ENCODE assay signal across 9 mouse cellular contexts in genomic region chr7:141612791-141613190, GRCm38 (mm10). TPM values are rescaled to one million over a fixed set of nuclear protein-coding genes. Genes with fewer than 3 reads are reported as not detected.
DNase-seq lines count a peak whose midpoint lies in the region; ATAC-seq lines count a peak whose summit lies in the region.
"Had no signal": no experiment of that assay in that cellular context is flagged by ENCODE, and none has a peak within 500 bp of the region (broad histone marks: within the 10 kb centered on the region; RNA-seq: fewer than 3 reads in every experiment).

No protein-coding gene starts in this region.

- no peaks in the 10 kb centered on the region for H3K9me3 ChIP-seq in heart, embryonic 16.5 days (replicated peaks; ENCODE audit: control insufficient read depth, low read length)
- no peaks in the 10 kb centered on the region for H3K9me3 ChIP-seq in embryonic facial prominence, embryonic 10.5 days

- peak overlapping the region; percentile 18; the same call in 1 of the 2 replicates for H3K9ac ChIP-seq in heart, embryonic 16.5 days (ENCODE audit: low read length)

- H3K27me3 ChIP-seq in heart, embryonic 16.5 days (ENCODE audit: control insufficient read depth, insufficient read depth, low read length): no peaks in the 10 kb centered on the region
- no peaks in the 10 kb centered on the region for H3K27me3 ChIP-seq in embryonic facial prominence, embryonic 10.5 days (replicated peaks; ENCODE audit: low read depth, poor library complexity, severe bottlenecking)

- peaks cover 16% of the 10 kb centered on the region; the same call in 1 of the 2 replicates for H3K36me3 ChIP-seq in heart, embryonic 16.5 days (ENCODE audit: control insufficient read depth, insufficient read depth)
- peaks cover 95% of the 10 kb centered on the region for H3K36me3 ChIP-seq in embryonic facial prominence, embryonic 10.5 days (replicated peaks)

- H3K4me3 ChIP-seq in heart, embryonic 16.5 days (ENCODE audit: low read length): no peak overlapping the region
- H3K4me3 ChIP-seq in embryonic facial prominence, embryonic 10.5 days: no peak overlapping the region
- H3K4me3 ChIP-seq: myocyte had no signal

- peaks cover 24% of the 10 kb centered on the region for H3K4me1 ChIP-seq in heart, embryonic 16.5 days (ENCODE audit: control insufficient read depth, insufficient read depth, low read length)
- peaks cover 3% of the 10 kb centered on the region for H3K4me1 ChIP-seq in embryonic facial prominence, embryonic 10.5 days

- WGBS in heart, embryonic 16.5 days: 22% methylated on average over 13 of the region's 13 CpGs
- WGBS in embryonic facial prominence, embryonic 10.5 days: 89% methylated on average over 13 of the region's 13 CpGs

- peak; percentile 38 for DNase-seq in adrenal gland, adult 8-10 months
- peak; percentile 48 for DNase-seq in brain, adult 2 months (ENCODE audit: low read depth, low spot score)
- peak; percentile 75 to 82 for DNase-seq in kidney, postnatal 36 days
- DNase-seq in embryonic facial prominence, embryonic 10.5 days (ENCODE audit: low spot score): no peak
- DNase-seq in thymus, postnatal 25 days: no peak

- H3K27ac ChIP-seq in heart, embryonic 16.5 days (ENCODE audit: low read length): peak overlapping the region; percentile 73
- H3K27ac ChIP-seq in embryonic facial prominence, embryonic 10.5 days (replicated peaks): no peak overlapping the region

- peak; percentile 83 for ATAC-seq in heart, embryonic 16.5 days (replicated peaks; ENCODE audit: extremely low read depth, insufficient read depth, low FRiP score)
- no peak for ATAC-seq in inflammation-experienced regulatory T-cells, adult 6 months
- ATAC-seq in granulocyte monocyte progenitor cell, adult 5-6 weeks (replicated peaks; ENCODE audit: poor library complexity, severe bottlenecking): no peak

- no peak overlapping the region; the same call in 1 of the 2 replicates for H3K4me2 ChIP-seq in heart, embryonic 16.5 days (ENCODE audit: low read depth, low read length)

RNA-seq across cellular contexts. Expression of gene Muc6, which starts 42.3 kb away (rescaled TPM):
- total RNA-seq in adrenal gland, adult 8-10 months (2022): not detected
- 0.14 and 0.18 TPM in 2 replicates for polyA plus RNA-seq in heart, embryonic 16.5 days (2015; fragmentation: Nextera tagmentation; extraction: Ambion mirVana)
- polyA plus RNA-seq in inflammation-experienced regulatory T-cells, adult 6 months (2017; shearing (Covaris generic)): under 1 TPM; 0.31 to 0.64 (median 0.57) TPM
- polyA plus RNA-seq in embryonic facial prominence, embryonic 10.5 days (2016; fragmentation: Nextera tagmentation; extraction: Ambion mirVana): 0.11 and 0.14 TPM in 2 replicates
- total RNA-seq in granulocyte monocyte progenitor cell, adult 5-6 weeks (2014; fragmentation: Nextera tagmentation): 0.80 TPM in 1 of 2 replicates, not detected in the other
- total RNA-seq in granulocyte monocyte progenitor cell, adult 5-6 weeks (2017): not detected in 2 replicates

RNA-seq across cellular contexts. Expression of gene Ap2a2, which starts 50.8 kb away (rescaled TPM):
- 10 to 100 TPM; 54.9 to 79.7 (median 66.5) TPM for total RNA-seq in adrenal gland, adult 8-10 months (2022)
- 54.1 and 54.9 TPM in 2 replicates for polyA plus RNA-seq in heart, embryonic 16.5 days (2015; fragmentation: Nextera tagmentation; extraction: Ambion mirVana)
- polyA plus RNA-seq in inflammation-experienced regulatory T-cells, adult 6 months (2017; shearing (Covaris generic)): 10 to 100 TPM; 12.5 to 16.5 (median 13.6) TPM
- 98.1 and 99.2 TPM in 2 replicates for polyA plus RNA-seq in embryonic facial prominence, embryonic 10.5 days (2016; fragmentation: Nextera tagmentation; extraction: Ambion mirVana)
- total RNA-seq in granulocyte monocyte progenitor cell, adult 5-6 weeks (2014; fragmentation: Nextera tagmentation): 18.9 and 21.0 TPM in 2 replicates
- 20.2 and 28.4 TPM in 2 replicates for total RNA-seq in granulocyte monocyte progenitor cell, adult 5-6 weeks (2017)

Comparison
In these comparisons a context has a peak if more than half of its experiments do, and no peak if none do; other contexts are left out.
1. DNase-seq: peak in adrenal gland, adult 8-10 months (single experiment), brain, adult 2 months (single experiment) and kidney, postnatal 36 days (2 of 2); none in embryonic facial prominence, embryonic 10.5 days (single experiment) and thymus, postnatal 25 days (single experiment).